7 mouse cellular contexts compared by ENCODE assay signal in genomic region chr7:35585191-35586054, GRCm38 (mm10). TPM values are rescaled to one million over a fixed set of nuclear protein-coding genes. Genes with fewer than 3 reads are reported as not detected.
DNase-seq lines count a peak whose midpoint lies in the region; ATAC-seq and TF ChIP-seq lines count a peak whose summit lies in the region.

TSS of gene Rgs9bp (minus strand) at chr7:35585582.

- DNase-seq in Patski (ENCODE audit: low read depth, low spot score): peak; percentile 49
- DNase-seq in cerebellum, adult 9-10 months: peak; percentile 22
- DNase-seq in gastrocnemius, postnatal 14 days: peak; percentile 30
- DNase-seq in lung, adult 18-20 months: peak; percentile 55 to 57
- DNase-seq in thymus, postnatal 25 days: peak; percentile 52

- H3K4me1 ChIP-seq in intestine, embryonic 15.5 days (replicated peaks): peaks cover 29% of the 10 kb centered on the region
- peaks cover 21% of the 10 kb centered on the region for H3K4me1 ChIP-seq in neural tube, embryonic 14.5 days (ENCODE audit: control insufficient read depth, insufficient read depth, low read length)

- H3K9ac ChIP-seq in intestine, embryonic 15.5 days: peak within 1 kb of the TSS; percentile 86
- H3K9ac ChIP-seq in neural tube, embryonic 14.5 days (replicated peaks; ENCODE audit: low read depth, low read length): peak within 1 kb of the TSS; percentile 82

- CTCF ChIA-PET in Patski (lab: Charles Lee): interaction anchor here (1.3 to 4.1 kb wide), 3 partner anchors 10 to 32 kb away, joined by 6 to 11 read pairs (median 7); no protein-coding TSS in a partner anchor

- H3K27me3 ChIP-seq in Patski: peaks cover 15% of the 10 kb centered on the region
- peaks cover 25% of the 10 kb centered on the region for H3K27me3 ChIP-seq in intestine, embryonic 15.5 days (replicated peaks)
- H3K27me3 ChIP-seq in neural tube, embryonic 14.5 days (ENCODE audit: control insufficient read depth, insufficient read depth, low read length): peaks cover 19% of the 10 kb centered on the region

- intact Hi-C loops in gastrocnemius, postnatal 14 days (cut with DNase I; ENCODE audit: low total_unique reads): no loop called here

- WGBS in intestine, embryonic 15.5 days: under 1% methylated on average over 45 of the region's 45 CpGs
- WGBS in neural tube, embryonic 14.5 days: under 1% methylated on average over 45 of the region's 45 CpGs

- H3K4me2 ChIP-seq in intestine, embryonic 15.5 days (replicated peaks): peak within 1 kb of the TSS; percentile 100
- peak within 1 kb of the TSS; percentile 100 for H3K4me2 ChIP-seq in neural tube, embryonic 14.5 days (ENCODE audit: low read depth, low read length)

- in situ Hi-C loops in Patski (cut with MboI; ENCODE audit: low pct_unique_long_range_greater_than_20kb): loop anchor here (10.0 to 25.0 kb wide), 2 partner anchors 49 to 1777 kb away; no protein-coding TSS in a partner anchor

- POLR2A ChIA-PET in Patski (lab: Charles Lee): interaction anchor here (0.6 kb wide), 1 partner anchor 8 kb away, joined by 3 read pairs; no protein-coding TSS in a partner anchor

- no peaks in the 10 kb centered on the region for H3K9me3 ChIP-seq in intestine, embryonic 15.5 days
- no peaks in the 10 kb centered on the region for H3K9me3 ChIP-seq in neural tube, embryonic 14.5 days (ENCODE audit: control insufficient read depth, low read length)

- peak; percentile 68 for ATAC-seq in Patski
- peak; percentile 88 for ATAC-seq in intestine, embryonic 15.5 days
- peak; percentile 59 for ATAC-seq in neural tube, embryonic 14.5 days (ENCODE audit: low read depth)

- H3K36me3 ChIP-seq in intestine, embryonic 15.5 days: no peaks in the 10 kb centered on the region
- no peaks in the 10 kb centered on the region for H3K36me3 ChIP-seq in neural tube, embryonic 14.5 days (ENCODE audit: control insufficient read depth, insufficient read depth, low read length)

- no peak for TF ChIP-seq CTCF in Patski (IDR thresholded peaks at IDR 0.05)

- H3K27ac ChIP-seq in intestine, embryonic 15.5 days: peak within 1 kb of the TSS; percentile 77
- H3K27ac ChIP-seq in neural tube, embryonic 14.5 days (ENCODE audit: low read depth, low read length): peak within 1 kb of the TSS; percentile 46

- peak within 1 kb of the TSS; percentile 95 for H3K4me3 ChIP-seq in intestine, embryonic 15.5 days (replicated peaks)
- H3K4me3 ChIP-seq in neural tube, embryonic 14.5 days (ENCODE audit: low read depth, low read length): peak within 1 kb of the TSS; percentile 94

RNA-seq across cellular contexts. Expression of gene Rgs9bp, which starts in this region (rescaled TPM):
- 0.30 TPM for polyA plus RNA-seq in Patski (2021)
- total RNA-seq in gastrocnemius, postnatal 14 days (2021): under 1 TPM; 0.04 to 0.06 TPM
- polyA plus RNA-seq in intestine, embryonic 15.5 days (2015; fragmentation: Nextera tagmentation; extraction: Ambion mirVana): 0.06 and 0.09 TPM in 2 replicates
- polyA plus RNA-seq in neural tube, embryonic 14.5 days (2014; fragmentation: Nextera tagmentation; extraction: Ambion mirVana): 0.08 and 0.30 TPM in 2 replicates

Comparison
In these comparisons a context has a peak if more than half of its experiments do, and no peak if none do; other contexts are left out.
1. Peak in every context shown above with its lines: DNase-seq, ATAC-seq, H3K4me3 ChIP-seq and H3K27ac ChIP-seq.
2. Peak in DNase-seq and ATAC-seq in Patski; RNA of the gene not detected or under 1 TPM.
3. Peak in DNase-seq in gastrocnemius, postnatal 14 days; RNA of the gene not detected or under 1 TPM.
4. Peak in ATAC-seq, H3K4me3 ChIP-seq, H3K27ac ChIP-seq, H3K9ac ChIP-seq and H3K4me2 ChIP-seq in intestine, embryonic 15.5 days; RNA of the gene not detected or under 1 TPM.
5. Peak in ATAC-seq, H3K4me3 ChIP-seq, H3K27ac ChIP-seq, H3K9ac ChIP-seq and H3K4me2 ChIP-seq in neural tube, embryonic 14.5 days; RNA of the gene not detected or under 1 TPM.